Mouse (Mus musculus) embryonic fibroblast, embryonic 13.5 days (primary cell): Measurements from ENCODE around the gene Commd7. TPM values are rescaled to one million over a fixed set of nuclear protein-coding genes. Genes with fewer than 3 reads are reported as not detected.

Experiments used
- H3K27ac ChIP-seq: 2 replicates; pipeline ENCODE4 v1.5.1; 2012; ENCODE audit warnings: low read length, control low read depth, inconsistent platforms; ENCODE audit not compliant: insufficient read depth
- H3K4me1 ChIP-seq: 2 replicates; pipeline ENCODE4 v1.6.1; 2011; ENCODE audit warnings: low read length; ENCODE audit not compliant: control insufficient read depth, insufficient read depth
- H3K4me3 ChIP-seq: 2 replicates; pipeline ENCODE4 v1.5.1; 2011; ENCODE audit warnings: mild to moderate bottlenecking, control low read depth, low read length; ENCODE audit not compliant: insufficient read depth
- CTCF ChIP-seq: IDR thresholded peaks from 2 replicates; pipeline ENCODE4 v1.5.1; 2011; ENCODE audit warnings: mild to moderate bottlenecking, control low read depth, low read length, moderate library complexity, borderline replicate concordance; ENCODE audit not compliant: insufficient read depth
- POLR2A ChIP-seq: IDR thresholded peaks from 2 replicates; pipeline ENCODE4 v1.6.1; 2011; ENCODE audit warnings: low read depth, mild to moderate bottlenecking, control low read depth, low read length, moderate library complexity
- polyA plus RNA-seq: library from polyadenylated mRNA; stranded (reverse); fragments of >200 nt; gene quantifications from 2 replicates; pipeline ENCODE4 v1.2.4, GENCODE M21; 2011; ENCODE audit warnings: low read depth; ENCODE audit not compliant: missing spikeins, insufficient read length

Gene Commd7
- polyA plus RNA-seq, 1 experiment: 34.3 TPM

- Histone ChIP-seq H3K4me1 (no peaks in the 10 kb centered on the region), H3K4me3 (no peak overlapping the region), H3K27ac (no peak overlapping the region)
- no peak for TF ChIP-seq POLR2A
- TF ChIP-seq CTCF: no peak
Measured at GRCm38 (mm10) chr2:153651681-153652080, 19.1 kb upstream of the Commd7 start.

GRCm38 (mm10) chr2:153650014-153650687 is 17.6 kb upstream of the Commd7 start:
- TF ChIP-seq POLR2A: no peak
- TF ChIP-seq CTCF: no peak
- Histone ChIP-seq H3K4me1 (no peaks in the 10 kb centered on the region), H3K27ac (no peak overlapping the region), H3K4me3 (peak overlapping the region; percentile 86)

GRCm38 (mm10) chr2:153649298-153650013 is 16.9 kb upstream of the Commd7 start, which contains the start of gene Dnmt3b:
TSS of gene Dnmt3b (plus strand) at chr2:153649450.
- Histone ChIP-seq H3K4me3 (peak within 1 kb of the TSS; percentile 86), H3K4me1 (no peaks in the 10 kb centered on the region), H3K27ac (no peak within 1 kb of the TSS)
- peak; percentile 53 for TF ChIP-seq POLR2A
- no peak for TF ChIP-seq CTCF

- peak overlapping the region; percentile 18 for H3K4me3 ChIP-seq
- no peaks in the 10 kb centered on the region for H3K4me1 ChIP-seq
- TF ChIP-seq POLR2A: no peak
- TF ChIP-seq CTCF: no peak
- H3K27ac ChIP-seq: no peak overlapping the region
Measured at GRCm38 (mm10) chr2:153648773-153649297, 16.3 kb upstream of the Commd7 start.

- TF ChIP-seq CTCF (no peak), POLR2A (no peak)
- Histone ChIP-seq H3K4me3 (no peak overlapping the region), H3K4me1 (no peaks in the 10 kb centered on the region), H3K27ac (no peak overlapping the region)
Measured at GRCm38 (mm10) chr2:153642999-153643398, 10.4 kb upstream of the Commd7 start.

- H3K4me3 ChIP-seq: no peak overlapping the region
- TF ChIP-seq POLR2A (no peak), CTCF (no peak)
- H3K27ac ChIP-seq: no peak overlapping the region
- no peaks in the 10 kb centered on the region for H3K4me1 ChIP-seq
Measured at GRCm38 (mm10) chr2:153642496-153642895, 9.9 kb upstream of the Commd7 start.

- Histone ChIP-seq H3K27ac (no peak overlapping the region), H3K4me3 (no peak overlapping the region), H3K4me1 (no peaks in the 10 kb centered on the region)
- no peak for TF ChIP-seq CTCF
- no peak for TF ChIP-seq POLR2A
Measured at GRCm38 (mm10) chr2:153638977-153639680, 6.5 kb upstream of the Commd7 start.

GRCm38 (mm10) chr2:153633259-153633658 is 678 bp upstream of the Commd7 start:
- no peak overlapping the region for H3K4me3 ChIP-seq
- no peak overlapping the region for H3K27ac ChIP-seq
- no peak for TF ChIP-seq POLR2A
- no peak for TF ChIP-seq CTCF
- H3K4me1 ChIP-seq: no peaks in the 10 kb centered on the region; the same call in 1 of the 2 replicates

- Histone ChIP-seq H3K4me3 (peak overlapping the region; percentile 72), H3K4me1 (no peaks in the 10 kb centered on the region; the same call in 1 of the 2 replicates), H3K27ac (peak overlapping the region; percentile 28; the same call in 1 of the 2 replicates)
- no peak for TF ChIP-seq CTCF
- TF ChIP-seq POLR2A: peak; percentile 1; the same call in 1 of the 2 replicates
Measured at GRCm38 (mm10) chr2:153632871-153633226, 268 bp upstream of the Commd7 start.
